Mouse (Mus musculus): ENCODE data around the gene Ptbp1. TPM values are rescaled to one million over a fixed set of nuclear protein-coding genes. Genes with fewer than 3 reads are reported as not detected.

Ptbp1 gene
- total RNA-seq, 2 experiments from 2014 or later, result 40.2 to 51.9 TPM

DNA sequence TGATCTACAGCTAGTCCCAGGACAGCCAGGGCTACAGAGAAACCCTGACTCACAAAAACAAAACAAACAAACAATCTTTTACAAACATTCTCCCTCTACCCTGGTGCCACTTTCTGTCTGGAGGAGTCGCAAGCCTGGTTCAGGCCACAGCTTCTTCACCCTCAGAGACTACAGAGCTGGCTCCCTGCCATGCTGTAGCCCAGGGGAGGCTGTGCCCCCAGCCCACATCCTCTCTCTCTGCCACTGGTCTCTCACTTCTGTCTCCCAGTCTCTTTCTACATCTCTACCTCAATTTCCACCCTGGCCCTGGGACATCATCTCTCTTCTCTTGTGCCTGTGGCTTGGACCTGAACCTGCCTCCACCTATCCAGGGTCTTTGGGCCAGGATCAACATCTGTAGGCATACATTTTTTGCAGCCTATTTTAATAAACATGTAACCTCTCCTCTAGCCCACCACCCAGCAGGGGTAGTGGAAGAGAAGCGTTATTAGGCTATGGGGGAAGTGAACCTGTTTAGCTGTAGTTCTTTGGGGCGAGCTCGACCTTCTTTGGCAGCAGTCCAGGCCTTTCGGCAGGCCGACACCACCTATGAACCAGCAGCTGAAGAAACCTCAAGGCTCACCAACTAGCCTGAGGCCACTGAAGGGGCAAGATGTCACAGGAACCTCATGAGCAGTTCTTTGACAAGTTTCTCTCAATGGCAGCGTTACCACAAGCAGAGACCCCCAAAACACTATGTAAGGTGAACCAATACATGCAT is 22.0 kb upstream of the Ptbp1 start:
- intact Hi-C loops (cut with DNase I), result loop anchor here (5.0 kb wide), 2 partner anchors 50 to 125 kb away; no protein-coding TSS in a partner anchor
- DNase-seq (ENCODE audit: low spot score in 2 of 2), result no peak

DNA sequence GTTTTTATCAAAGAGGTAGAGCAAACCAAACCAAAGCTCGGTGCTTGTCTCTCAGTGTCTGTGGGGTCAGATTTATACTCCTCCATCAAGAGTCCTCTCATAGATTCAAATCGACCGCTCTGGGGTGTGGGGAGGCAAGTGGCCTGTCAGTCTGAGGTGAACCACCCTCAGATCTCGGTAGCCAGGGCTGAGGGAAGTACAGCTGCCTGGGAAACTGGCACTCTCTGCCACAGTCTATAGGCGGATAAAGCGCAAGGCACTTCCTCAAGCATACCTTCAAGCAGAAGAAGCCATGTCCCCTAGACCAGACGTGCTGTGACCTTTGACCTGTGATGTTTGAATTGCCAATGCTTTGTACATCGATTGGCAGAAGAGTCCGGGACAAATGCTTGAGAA is 21.4 kb upstream of the Ptbp1 start:
- intact Hi-C loops (cut with DNase I), result loop anchor here (5.0 kb wide), 2 partner anchors 50 to 125 kb away; no protein-coding TSS in a partner anchor
- no peak for DNase-seq (ENCODE audit: low spot score in 2 of 2)

DNA sequence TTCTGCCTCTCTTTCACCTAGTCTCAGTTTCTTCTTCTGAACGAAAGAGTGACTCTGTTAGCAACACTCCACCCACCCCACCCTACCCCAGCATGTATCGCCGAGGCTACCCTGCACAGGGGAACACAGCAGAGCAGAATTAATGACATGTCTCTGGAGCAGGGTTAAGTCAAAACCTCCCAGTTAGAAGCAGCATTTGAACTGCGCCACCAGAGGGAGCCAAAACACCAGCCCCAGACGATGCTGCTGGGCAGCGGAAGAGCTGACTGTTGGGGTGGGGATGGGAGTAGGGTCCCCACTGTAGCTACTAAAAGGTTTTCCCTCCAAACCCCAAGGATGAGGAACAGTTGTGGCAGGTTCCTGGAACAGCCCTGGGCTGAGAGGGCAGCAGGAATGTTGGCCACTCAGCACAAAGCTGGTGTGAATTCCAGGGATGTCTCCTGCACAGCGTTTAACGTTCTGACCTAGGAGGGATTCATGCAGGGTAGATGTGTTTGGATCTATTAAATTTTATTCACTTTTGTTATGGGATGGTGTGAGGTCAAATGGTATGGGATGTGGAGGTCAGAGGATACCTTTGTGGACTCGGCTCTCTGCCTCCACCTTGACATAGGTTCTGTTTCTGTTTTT is 19.3 kb upstream of the Ptbp1 start:
- intact Hi-C loops (cut with DNase I), result loop anchor here (1.0 to 5.0 kb wide), 3 partner anchors 47 to 122 kb away; no protein-coding TSS in a partner anchor
- peak; percentile 67 to 68 for DNase-seq (ENCODE audit: low spot score in 2 of 2)

DNA sequence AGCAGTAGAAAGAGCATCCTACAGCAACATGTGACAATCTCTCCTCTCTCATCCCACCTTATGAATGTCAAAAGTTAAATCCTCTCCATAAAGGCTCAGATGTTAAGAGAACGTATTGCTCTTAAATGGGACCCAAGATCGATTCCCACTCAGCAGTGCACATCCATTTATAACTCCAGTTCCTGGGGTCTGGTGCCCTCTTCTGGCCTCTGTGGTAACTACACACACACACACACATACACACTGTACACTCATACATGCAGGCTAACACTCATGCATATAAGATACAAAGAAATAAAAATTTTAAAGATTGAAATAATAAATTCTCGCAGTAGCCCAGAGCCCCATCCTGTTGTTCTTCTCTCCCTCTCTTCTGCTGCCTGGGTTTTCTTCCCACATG is 17.3 kb upstream of the Ptbp1 start:
- intact Hi-C loops (cut with DNase I), result no loop called here
- DNase-seq (ENCODE audit: low spot score in 2 of 2), result no peak

DNA sequence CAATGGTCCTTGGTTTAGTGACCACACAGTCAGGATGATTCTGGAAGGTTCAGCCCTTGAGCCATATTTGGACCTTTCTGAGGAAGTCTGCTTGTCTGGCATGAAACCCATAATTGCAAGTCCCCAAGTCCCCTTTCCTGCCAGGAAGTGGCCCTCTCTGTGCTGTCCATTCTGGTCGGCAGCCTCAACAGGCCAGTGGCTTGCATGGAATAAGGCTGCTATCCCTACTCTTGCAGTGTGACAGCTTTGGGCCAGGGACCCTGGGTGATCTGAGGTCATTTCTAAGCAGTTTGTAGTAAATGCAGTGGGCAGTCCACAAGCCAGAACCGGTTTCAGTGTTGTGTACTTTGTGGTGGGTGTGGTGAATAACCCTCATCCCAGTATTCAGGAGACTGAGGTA is 16.1 kb upstream of the Ptbp1 start:
- no peak for DNase-seq (ENCODE audit: low spot score in 2 of 2)
- intact Hi-C loops (cut with DNase I), result no loop called here

DNA sequence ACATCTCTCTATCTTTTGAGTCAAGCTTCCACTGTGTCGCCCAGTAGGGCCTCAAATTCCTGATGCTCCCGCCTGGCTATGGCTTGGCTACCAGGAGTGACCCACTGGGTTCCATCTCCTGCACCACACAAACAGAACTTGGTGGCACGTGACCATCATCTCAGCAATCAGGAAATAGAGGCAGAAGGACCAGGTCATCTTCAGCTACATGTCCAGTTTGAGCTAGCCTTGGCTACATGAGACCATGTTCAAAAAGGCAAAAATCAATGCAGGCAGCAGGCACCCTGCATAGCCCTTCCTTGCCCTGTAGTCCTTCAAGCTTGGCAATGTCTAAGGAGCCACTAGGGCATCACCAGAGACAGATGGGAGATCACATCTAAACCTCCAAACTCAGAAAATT is 14.1 kb upstream of the Ptbp1 start:
- intact Hi-C loops (cut with DNase I), result no loop called here

DNA sequence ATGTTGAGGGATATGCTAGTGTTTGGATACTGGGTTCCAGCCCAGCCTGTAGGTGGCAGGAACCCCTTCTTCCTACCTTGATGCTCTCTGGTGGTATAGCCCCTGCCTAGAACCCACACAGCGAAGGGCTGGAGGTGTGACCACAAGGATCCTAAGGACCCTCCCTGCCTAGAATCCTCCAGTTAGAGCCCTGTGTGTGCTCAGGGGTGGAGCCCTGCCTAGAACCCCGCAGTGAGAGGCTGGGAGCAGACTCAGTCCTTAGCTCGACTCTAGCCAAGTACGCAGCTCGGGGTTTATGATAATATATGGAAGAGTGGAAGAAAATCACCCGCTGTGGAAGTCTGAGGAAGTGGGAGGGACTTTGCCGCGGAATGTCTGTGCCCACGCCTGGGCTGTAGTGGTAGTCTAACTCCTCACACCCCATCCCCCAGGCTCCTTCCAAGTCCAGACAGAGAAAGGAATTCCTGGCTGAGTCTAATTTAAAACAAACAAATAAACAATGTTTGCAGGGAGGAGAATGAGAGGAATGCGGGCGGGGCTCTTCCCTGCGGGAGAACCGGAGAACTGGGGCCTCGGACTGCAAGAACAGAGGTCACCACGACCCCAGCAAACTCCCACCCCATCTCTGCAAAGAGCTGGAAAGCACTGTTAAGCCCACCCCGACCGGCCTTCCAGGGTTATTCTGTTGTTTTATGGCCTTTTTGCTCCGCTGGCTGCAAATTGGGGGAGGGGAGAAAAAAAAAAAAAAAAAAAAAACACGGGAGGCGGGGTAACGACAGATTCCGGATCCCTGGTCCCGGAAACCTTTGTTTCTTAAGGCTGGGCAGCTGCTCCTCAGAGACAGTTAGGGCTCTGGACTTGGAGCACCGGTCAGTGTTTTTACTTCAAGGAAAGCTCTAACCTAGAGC is 13.3 kb upstream of the Ptbp1 start:
- peak; percentile 74 to 76 for DNase-seq (ENCODE audit: low spot score in 2 of 2)
- intact Hi-C loops (cut with DNase I), result no loop called here

More for the DNA sequence above, 14.1 kb upstream of the Ptbp1 start:
- no peak for DNase-seq (ENCODE audit: low spot score in 2 of 2)

DNA sequence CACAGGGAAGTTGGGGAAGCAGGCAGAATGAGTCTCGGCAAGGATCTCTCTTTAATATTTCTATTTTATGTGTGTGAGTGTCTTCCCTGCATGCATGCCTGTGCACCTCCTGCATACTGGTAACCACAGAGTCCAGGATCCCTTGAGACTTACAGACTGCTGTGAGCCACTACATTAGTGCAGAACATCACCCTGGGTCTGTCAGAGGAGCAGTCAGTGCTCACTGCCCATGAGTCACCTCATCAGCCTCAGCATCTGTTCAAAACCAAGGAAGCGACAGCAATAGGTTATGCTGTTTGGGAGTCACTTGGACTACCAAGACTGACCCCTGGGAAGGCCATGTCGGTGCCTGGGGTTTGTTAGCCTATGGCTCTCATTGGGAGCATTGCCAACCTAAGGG is 11.9 kb upstream of the Ptbp1 start:
- intact Hi-C loops (cut with DNase I), result no loop called here
- no peak for DNase-seq (ENCODE audit: low spot score in 2 of 2)

DNA sequence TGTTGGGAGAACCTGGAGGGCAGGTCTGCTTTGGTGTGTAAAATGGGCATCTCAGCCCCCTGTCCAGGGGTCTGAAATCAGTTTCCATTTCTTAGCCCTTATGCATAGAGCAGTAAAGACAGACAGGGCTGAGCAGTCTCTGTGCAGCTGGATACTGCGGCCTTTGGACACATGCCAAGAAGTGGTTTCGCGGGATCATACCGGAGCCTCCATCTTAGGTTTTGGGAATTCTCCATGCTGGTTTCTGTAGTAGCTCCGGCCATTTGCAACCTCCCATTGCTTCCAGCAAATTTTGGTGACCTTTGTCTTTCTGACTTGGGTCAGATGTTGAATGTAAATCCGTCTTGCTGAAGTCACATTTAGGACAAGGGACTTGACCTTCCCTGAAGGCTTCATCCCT is 10.8 kb upstream of the Ptbp1 start:
- DNase-seq (ENCODE audit: low spot score in 2 of 2), result no peak
- intact Hi-C loops (cut with DNase I), result no loop called here

DNA sequence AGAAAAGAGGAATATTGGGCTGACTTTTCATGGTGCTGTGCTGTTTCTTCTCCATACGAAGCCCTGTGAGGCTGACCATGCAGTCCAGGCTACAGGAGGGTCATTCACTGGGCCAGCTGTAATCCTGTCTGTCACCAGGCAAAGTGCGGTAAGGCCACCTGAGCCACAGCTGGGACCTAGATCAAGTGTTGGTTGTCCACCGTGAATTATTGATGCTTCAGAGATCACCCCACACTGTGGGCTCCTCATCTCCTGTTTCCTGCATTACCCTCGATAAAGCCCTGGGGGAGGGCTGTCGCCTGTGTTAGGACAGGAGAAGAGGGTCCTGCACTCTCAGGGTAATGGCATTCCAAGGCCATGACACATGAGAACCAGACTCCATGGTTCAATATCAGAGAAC is 7.7 kb upstream of the Ptbp1 start:
- DNase-seq (ENCODE audit: low spot score in 2 of 2), result no peak
- intact Hi-C loops (cut with DNase I), result no loop called here

DNA sequence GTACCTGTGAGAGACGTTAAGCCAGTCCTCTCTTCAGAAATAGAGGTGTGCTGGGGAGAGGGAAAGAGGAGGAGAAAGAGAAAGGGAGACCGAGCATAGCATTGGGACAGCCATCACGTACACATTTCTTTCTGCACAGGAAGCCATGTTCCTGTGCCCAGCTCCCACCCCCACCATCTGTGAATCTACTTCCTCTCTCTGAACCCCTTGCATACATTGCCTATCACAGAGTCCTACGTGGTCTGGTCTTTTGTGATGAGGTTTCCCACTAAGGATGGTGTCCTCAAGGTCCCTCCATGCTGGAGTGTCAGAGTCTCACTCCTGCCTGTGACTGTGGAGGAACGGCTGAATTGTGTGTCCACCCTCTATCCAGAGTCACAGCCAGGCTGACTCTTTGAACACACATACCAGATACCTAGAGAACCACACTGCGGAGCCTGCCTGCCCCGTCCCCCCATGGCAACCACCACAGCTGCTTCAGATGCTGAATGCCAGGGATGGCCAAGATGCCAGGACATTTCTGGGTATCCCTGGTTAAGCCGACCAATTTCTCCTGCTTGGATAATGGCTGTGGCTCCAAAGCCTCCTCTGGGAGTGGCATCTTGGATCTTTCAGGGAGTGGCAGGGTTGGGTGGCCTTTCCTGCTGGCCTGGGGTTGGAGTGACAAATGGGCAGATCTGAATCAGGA is 4.1 kb upstream of the Ptbp1 start:
- DNase-seq (ENCODE audit: low spot score in 2 of 2), result no peak
- intact Hi-C loops (cut with DNase I), result no loop called here

DNA sequence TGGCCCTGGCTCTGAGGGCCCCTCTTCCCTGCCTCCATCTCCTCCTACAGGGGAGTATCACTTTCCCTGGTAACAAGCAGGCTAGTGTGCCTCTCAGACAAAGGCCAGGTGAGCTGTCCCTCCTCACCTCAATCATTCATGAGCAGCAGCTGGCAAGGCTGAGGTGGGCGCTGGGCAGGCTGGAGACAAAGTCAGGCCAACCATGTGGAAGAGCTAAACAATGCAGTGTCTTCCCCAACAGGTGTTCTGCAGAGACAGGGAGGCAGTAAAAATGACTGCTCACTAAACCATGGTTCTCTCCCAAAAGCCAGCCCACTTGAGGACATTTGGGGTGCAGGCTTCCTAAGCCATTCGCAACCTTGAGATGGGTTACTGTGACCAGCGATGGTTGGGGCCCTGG is 2.6 kb upstream of the Ptbp1 start:
- intact Hi-C loops (cut with DNase I), result no loop called here
- DNase-seq (ENCODE audit: low spot score in 2 of 2), result no peak

DNA sequence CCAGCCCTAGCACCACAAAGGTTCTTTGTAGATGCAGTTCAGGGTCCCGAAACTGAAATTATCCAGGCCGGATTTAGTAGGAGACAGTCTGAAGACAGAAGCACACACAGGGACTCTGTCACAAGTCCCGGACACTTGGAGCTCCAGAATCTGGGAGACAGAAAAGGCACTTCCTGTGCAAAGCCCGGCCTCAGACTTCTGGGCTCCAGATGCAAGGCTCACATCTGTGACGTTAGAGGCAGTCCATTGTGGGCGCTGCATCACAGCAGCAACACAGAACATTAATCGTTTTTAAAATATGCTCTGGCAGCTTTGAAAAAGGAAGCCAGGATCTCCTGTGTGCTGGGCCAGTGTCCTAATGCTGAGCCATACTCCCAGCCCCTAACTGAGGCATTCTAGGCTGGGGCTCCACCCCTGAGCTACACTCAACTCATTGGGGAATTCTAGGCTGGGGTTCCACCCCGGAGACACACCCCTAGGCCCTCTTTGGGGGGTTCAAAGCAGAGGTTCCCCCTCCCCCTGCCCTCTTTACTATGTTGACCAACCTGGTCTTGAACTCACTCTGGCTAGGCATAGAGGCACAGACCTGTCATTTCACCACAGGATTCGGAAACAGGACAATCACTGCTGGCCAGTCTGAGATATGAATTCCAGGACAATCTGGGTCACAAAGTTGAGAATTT is 2.0 kb upstream of the Ptbp1 start:
- DNase-seq (ENCODE audit: low spot score in 2 of 2), result no peak
- intact Hi-C loops (cut with DNase I), result no loop called here

DNA sequence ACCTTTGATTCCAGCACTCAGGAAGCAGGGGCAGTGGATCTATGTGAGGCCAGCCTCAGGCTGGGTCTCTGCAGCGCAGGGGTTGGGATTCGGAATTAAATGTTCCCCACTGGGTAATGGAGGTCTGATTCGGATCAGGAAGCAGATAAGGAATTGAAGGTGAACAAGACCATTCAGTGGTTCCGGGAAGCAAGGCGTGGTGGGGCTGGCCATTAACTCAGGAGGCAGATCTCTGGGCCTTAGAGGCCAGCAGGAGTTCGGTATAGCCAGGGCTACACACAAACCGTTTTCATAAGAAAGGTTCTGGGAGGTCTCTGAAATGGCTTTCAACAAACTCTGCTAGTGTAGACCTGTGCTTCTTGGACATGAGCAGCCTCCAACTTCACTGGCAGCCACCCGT is 1.4 kb upstream of the Ptbp1 start:
- intact Hi-C loops (cut with DNase I), result no loop called here

DNA sequence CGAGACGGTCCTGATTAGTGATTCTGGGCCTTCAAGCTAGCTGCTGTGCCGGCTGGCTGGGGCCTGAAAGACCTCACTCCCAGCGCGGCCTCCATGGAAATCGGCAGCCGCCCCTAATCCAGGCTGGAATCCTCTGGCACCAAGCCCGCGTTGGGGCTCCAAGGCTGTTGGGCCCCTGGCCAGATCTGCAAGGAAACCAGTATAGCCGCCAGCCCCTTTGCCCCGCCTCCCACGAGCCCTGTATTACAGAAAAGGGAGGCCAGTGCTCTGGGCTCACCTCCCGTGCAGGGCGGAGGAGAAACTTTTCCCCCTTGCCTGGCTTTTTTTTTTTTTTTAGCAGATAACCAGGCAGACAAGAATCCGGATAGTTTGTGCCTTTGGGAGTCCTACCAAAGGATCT is 835 bp upstream of the Ptbp1 start:
- intact Hi-C loops (cut with DNase I), result no loop called here
- peak; percentile 78 to 82 for DNase-seq (ENCODE audit: low spot score in 2 of 2)

More for the DNA sequence above, 1.4 kb upstream of the Ptbp1 start:
- DNase-seq (ENCODE audit: low spot score in 2 of 2), result no peak

DNA sequence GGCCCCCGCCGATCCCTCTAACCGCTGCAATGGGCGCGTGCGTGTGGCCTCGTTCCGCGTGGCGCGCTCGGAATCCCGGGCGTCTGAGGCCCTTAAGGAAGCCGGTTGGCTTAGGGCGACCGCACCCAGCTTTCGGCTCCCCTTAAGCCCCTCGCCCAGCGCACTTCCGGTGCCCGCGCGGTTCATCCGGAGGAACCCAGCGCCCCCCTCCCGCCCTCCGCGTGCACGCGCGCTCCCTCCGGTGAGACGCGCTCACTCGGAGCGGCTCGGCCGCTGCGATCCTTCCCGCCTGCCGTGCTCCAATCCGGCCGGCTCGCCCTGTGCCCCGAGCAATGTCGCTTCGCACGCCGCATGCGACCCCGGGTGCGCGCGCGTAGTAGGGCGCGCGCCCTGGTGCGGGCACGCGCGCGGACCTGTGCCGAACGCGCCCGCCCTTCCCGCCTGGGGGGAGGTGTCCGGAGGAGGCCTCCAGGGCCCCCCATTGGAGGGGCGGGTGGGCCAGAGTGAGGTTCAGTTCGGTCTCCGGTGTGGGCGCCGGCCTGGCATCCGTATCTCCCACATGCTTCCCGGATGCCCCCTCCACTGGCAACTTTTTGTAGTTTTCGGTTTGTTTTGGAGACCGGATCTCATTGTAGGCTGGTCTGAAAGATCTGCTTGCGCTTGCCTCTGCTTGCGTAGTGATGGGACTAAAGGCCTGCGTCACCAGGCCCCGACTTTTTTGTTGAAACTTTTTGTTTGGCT is 744 bp downstream of the Ptbp1 start:
- DNase-seq (ENCODE audit: low spot score in 2 of 2), result no peak
- intact Hi-C loops (cut with DNase I), result loop anchor here (1.0 to 2.0 kb wide), 2 partner anchors 20 to 88 kb away; partner anchors contain the start of genes Plppr3 and Prtn3

DNA sequence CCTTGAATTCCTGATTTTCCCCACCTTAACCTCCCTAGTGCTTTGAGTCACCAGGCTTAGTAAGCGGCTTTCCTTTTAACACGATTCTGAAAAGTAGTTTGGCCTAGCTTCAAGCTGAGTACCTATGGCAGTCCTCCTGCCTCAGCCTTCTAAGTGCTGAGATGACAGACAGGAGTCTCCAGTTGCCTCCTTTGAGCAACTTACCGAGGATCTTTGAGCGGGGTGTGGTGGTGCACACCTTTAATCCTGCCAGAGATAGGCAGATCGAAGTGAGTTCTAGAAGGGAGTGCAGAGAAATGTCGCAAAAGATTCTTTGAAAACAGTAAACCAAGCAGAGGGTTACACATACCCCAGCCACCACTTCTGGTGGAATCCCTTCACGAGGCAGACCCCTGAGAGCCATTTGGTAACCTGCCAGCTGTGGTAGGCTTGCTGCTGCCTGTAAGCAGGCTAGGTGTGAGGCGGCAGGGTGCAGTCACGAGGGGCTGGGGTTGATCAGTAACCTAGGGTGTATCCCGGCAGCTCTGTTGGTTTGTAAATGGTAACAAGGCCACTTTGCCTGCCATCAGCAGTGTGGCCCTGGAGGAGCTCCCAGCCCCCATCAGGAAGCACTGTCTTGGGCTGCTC is 1.4 kb downstream of the Ptbp1 start:
- intact Hi-C loops (cut with DNase I), result loop anchor here (2.0 kb wide), 1 partner anchor 19 kb away; the partner anchor contains the start of genes Plppr3 and Prtn3
- DNase-seq (ENCODE audit: low spot score in 2 of 2), result no peak

DNA sequence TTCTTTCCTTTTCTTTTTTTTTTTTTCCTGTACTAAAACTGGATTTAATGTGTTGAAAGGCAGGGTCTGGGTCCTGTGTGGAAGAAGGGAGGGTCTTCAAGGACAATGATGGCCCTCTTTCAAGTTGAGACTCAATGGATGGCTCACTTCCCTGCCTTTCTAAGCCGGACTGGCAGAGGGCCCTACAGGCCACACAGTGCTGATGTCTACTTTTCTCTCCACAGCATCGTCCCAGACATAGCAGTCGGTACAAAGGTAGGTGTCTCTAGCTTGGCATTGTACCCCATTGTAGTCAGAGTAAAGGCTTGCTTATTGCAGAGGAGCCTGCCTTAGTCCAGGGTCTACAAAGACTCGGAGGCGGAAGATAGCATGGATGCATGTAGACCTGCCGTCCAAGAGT is 2.1 kb downstream of the Ptbp1 start:
- intact Hi-C loops (cut with DNase I), result no loop called here
- DNase-seq (ENCODE audit: low spot score in 2 of 2), result no peak

Data from left cerebral cortex, postnatal 36 days (tissue).